Mouse (Mus musculus) heart, embryonic 10.5 days (tissue): ENCODE data around the gene Tspan4. TPM values are rescaled to one million over a fixed set of nuclear protein-coding genes. Genes with fewer than 3 reads are reported as not detected.

Source experiments
- DNase-seq: peaks from one replicate; pipeline ENCODE4 v3.0.0-alpha.2; 2017; ENCODE audit warnings: low spot score
- H3K27ac ChIP-seq: fragments of 300-500 bp; sonication (generic); 2 replicates; pipeline ENCODE4 v1.5.1; 2016; ENCODE audit warnings: mild to moderate bottlenecking
- H3K27me3 ChIP-seq: fragments of 300-500 bp; sonication (generic); 2 replicates; pipeline ENCODE4 v1.6.1; 2016; ENCODE audit warnings: mild to moderate bottlenecking; ENCODE audit not compliant: poor library complexity, insufficient read depth, severe bottlenecking
- H3K36me3 ChIP-seq: fragments of 300-500 bp; sonication (generic); 2 replicates; pipeline ENCODE4 v1.6.1; 2016; ENCODE audit warnings: mild to moderate bottlenecking, moderate library complexity
- H3K4me1 ChIP-seq: fragments of 300-500 bp; sonication (generic); 2 replicates; pipeline ENCODE4 v1.6.1; 2016; ENCODE audit warnings: mild to moderate bottlenecking
- H3K4me3 ChIP-seq: fragments of 300-500 bp; sonication (generic); 2 replicates; pipeline ENCODE4 v1.5.1; 2016; ENCODE audit warnings: mild to moderate bottlenecking, moderate library complexity
- H3K9me3 ChIP-seq: fragments of 300-500 bp; sonication (generic); 2 replicates; pipeline ENCODE4 v1.6.1; 2016; ENCODE audit warnings: mild to moderate bottlenecking, moderate library complexity
- WGBS: fragments of 180-500 bp; shearing (Covaris S2); methylation state at CpG from one replicate; pipeline ENCODE4 v1.1.7; 2016; 5-methylcytosine and 5-hydroxymethylcytosine counted together
- polyA plus RNA-seq: library from polyadenylated mRNA; unstranded; fragments of >200 nt; fragmentation: Nextera tagmentation; extraction: Ambion mirVana; gene quantifications from 2 replicates; pipeline ENCODE4 v1.2.1, GENCODE M21; 2016

Tspan4 gene
- polyA plus RNA-seq, 1 experiment from 2014 or later = 69.0 TPM

GRCm38 (mm10) chr7:141518296-141518695 lies 43.3 kb downstream of the Tspan4 start:
- H3K27me3 ChIP-seq = no peaks in the 10 kb centered on the region
- DNase-seq = no peak
- no peaks in the 10 kb centered on the region for H3K9me3 ChIP-seq
- WGBS = 90% methylated on average over 5 of the region's 5 CpGs
- no peak overlapping the region for H3K27ac ChIP-seq
- H3K4me3 ChIP-seq = no peak overlapping the region
- H3K36me3 ChIP-seq = peaks cover 35% of the 10 kb centered on the region
- H3K4me1 ChIP-seq = peaks cover 25% of the 10 kb centered on the region

GRCm38 (mm10) chr7:141518926-141519325 lies 43.9 kb downstream of the Tspan4 start:
- peak overlapping the region; percentile 56 for H3K27ac ChIP-seq
- H3K9me3 ChIP-seq = no peaks in the 10 kb centered on the region
- H3K4me3 ChIP-seq = no peak overlapping the region
- H3K4me1 ChIP-seq = peaks cover 26% of the 10 kb centered on the region
- no peak for DNase-seq
- peaks cover 29% of the 10 kb centered on the region for H3K36me3 ChIP-seq
- 33% methylated on average over 3 of the region's 3 CpGs for WGBS
- H3K27me3 ChIP-seq = no peaks in the 10 kb centered on the region

GRCm38 (mm10) chr7:141519795-141520194 lies 44.8 kb downstream of the Tspan4 start:
- Histone ChIP-seq H3K4me3 (no peak overlapping the region), H3K27ac (peak overlapping the region; percentile 56), H3K36me3 (peaks cover 26% of the 10 kb centered on the region; the same call in 1 of the 2 replicates), H3K4me1 (peaks cover 26% of the 10 kb centered on the region), H3K9me3 (no peaks in the 10 kb centered on the region), H3K27me3 (no peaks in the 10 kb centered on the region)
- no peak for DNase-seq
- WGBS = 65% methylated on average over 1 of the region's 1 CpGs

GRCm38 (mm10) chr7:141523007-141523406 lies 48.0 kb downstream of the Tspan4 start:
- Histone ChIP-seq H3K27ac (0 out of 2 replicates have a peak overlapping the region, but pooled peaks have one; percentile 7), H3K4me1 (peaks cover 22% of the 10 kb centered on the region), H3K36me3 (peaks cover 29% of the 10 kb centered on the region), H3K4me3 (no peak overlapping the region), H3K9me3 (no peaks in the 10 kb centered on the region), H3K27me3 (no peaks in the 10 kb centered on the region)
- WGBS = 44% methylated on average over 4 of the region's 4 CpGs
- DNase-seq = no peak

DNA sequence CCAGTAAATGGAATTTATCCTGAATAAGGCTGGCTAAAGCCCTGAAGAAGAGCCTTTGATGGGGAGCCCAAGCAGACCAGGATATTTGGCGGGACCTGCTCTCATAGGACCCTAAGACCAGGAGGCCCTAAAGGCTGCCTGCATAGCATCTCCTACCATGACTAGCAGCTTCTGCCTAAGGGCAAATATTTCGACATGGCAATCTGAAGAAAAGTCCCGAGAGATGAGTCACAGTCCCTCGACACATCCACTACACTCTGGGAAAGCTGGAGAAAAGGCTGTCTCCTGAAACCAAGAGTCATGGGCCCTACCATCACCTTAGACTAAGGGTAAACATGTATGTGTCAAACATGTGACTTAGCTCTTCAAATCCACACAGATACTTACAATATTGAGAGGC lies 49.2 kb downstream of the Tspan4 start:
- 85% methylated on average over 4 of the region's 4 CpGs for WGBS
- Histone ChIP-seq H3K4me1 (peaks cover 15% of the 10 kb centered on the region), H3K36me3 (peaks cover 40% of the 10 kb centered on the region), H3K4me3 (no peak overlapping the region), H3K27ac (no peak overlapping the region), H3K9me3 (no peaks in the 10 kb centered on the region), H3K27me3 (no peaks in the 10 kb centered on the region)
- no peak for DNase-seq

DNA sequence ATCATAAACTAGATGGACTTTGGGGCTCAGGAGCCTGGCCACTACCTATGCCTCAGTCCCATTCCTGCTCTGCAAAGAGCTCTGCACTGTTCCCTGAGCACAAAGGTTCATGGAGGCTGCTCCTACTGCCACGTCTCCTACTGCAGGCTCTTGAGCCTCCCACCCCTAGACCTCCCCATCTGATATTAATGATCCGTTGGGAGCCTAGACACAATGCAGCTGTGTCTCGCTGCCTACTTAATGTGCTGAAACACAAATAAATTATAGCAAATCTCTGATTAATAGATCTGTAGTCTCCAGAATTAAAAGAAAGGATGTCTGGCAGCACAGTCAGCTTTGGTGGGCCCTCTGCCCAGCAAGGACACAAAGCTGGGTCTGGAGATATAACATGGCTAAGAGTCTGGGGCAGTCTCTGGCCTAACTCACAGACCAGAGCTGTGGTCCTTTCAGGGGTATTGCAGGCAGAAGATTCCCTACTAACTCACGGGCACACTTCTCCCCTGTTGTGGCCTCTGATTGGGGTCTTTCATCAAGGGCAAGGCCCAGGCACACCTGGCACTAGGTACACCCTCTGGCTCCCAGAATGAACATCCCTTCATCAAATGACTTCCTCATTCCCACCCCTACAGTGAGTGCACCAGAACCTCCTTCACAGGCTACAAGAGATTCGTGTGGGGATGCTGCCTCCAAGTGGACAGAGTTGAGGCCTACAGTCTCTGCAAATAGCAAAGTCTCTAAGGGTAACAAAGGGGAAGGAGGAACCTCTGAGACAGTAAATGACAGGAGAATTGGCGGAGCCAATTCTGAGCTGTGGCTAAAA lies 49.9 kb downstream of the Tspan4 start:
- Histone ChIP-seq H3K4me1 (peaks cover 8% of the 10 kb centered on the region; the same call in 1 of the 2 replicates), H3K4me3 (no peak overlapping the region), H3K9me3 (no peaks in the 10 kb centered on the region), H3K36me3 (peaks cover 46% of the 10 kb centered on the region), H3K27me3 (no peaks in the 10 kb centered on the region), H3K27ac (0 out of 2 replicates have a peak overlapping the region, but pooled peaks have one; percentile 2)
- DNase-seq = peak; percentile 89
- WGBS = 59% methylated on average over 6 of the region's 6 CpGs

DNA sequence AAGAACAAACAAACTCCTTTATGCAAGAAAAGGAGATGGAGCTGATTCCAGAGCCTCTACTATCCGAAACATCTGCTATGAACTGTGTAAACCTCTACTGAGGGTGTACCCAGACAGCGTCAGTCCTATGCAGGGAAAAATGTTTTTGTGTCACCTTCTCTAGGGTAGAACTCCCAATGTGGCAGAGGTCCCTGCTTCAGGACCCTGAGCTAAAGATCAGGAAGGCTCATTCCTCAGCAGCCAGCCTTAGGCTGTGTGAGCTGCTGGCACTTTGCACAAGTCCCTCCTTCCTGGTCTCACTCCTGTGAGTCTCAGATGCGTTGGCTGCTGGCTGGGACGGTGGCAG lies 50.5 kb downstream of the Tspan4 start:
- DNase-seq = peak; percentile 72
- Histone ChIP-seq H3K4me3 (no peak overlapping the region), H3K9me3 (no peaks in the 10 kb centered on the region), H3K4me1 (0 out of 2 replicates have a peak, but pooled peaks cover 4% of the 10 kb centered on the region), H3K27me3 (no peaks in the 10 kb centered on the region), H3K36me3 (peaks cover 52% of the 10 kb centered on the region), H3K27ac (0 out of 2 replicates have a peak overlapping the region, but pooled peaks have one; percentile 2)
- 85% methylated on average over 4 of the region's 4 CpGs for WGBS

DNA sequence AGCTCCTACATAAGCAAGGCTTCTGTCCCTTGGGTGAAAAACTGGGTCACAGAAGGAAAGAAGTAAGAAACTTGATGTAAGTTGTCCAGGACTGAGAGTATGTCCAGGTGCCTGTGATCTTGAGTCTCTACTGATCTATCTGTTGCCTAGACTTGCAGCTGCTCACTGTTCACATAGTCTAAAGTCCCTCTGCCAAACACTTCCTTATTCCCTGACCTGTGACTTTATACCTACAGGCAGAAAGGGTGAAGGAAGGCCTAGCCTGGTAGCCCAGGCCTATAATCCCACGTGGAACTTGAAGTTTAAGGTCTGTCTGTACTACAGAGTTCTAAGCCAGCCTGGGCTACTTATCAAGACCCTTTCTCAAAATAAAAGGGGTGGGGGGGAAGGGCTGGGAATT lies 60.5 kb downstream of the Tspan4 start:
- 67% methylated on average over 1 of the region's 1 CpGs for WGBS

DNA sequence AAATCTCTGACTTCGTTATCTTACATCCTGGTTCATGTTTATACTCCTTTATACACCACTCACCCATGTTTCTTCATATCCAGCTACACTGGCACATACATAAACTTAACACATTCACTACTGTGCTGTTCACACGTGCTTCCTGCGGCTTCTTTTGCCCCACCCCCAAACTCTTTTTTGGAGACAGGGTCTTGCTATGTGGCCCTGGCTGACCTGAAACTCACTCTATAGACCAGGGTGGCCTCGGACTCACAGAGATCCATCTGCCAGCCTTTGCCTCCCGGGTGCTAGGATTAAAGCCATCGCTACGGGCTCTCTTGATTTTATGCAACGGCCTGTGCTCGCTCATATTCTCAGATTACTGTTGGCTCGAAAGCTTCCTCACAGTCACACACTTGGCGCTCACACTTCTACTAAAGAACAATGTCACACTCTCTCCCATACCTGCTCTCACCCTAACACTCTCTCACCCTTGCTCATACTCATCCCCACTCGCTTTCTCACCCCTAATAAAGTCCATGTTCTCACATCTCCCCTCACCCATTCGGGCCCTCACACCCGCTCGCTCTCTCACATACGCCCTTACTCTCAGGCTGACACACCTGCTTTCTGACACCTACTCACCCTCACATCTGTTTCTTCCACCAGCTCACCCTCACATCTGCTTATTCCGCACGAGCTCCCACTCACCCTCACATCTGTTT lies 64.0 kb downstream of the Tspan4 start:
- Histone ChIP-seq H3K4me3 (peak overlapping the region; percentile 91), H3K27me3 (no peaks in the 10 kb centered on the region), H3K4me1 (peaks cover 23% of the 10 kb centered on the region), H3K36me3 (no peaks in the 10 kb centered on the region), H3K9me3 (no peaks in the 10 kb centered on the region), H3K27ac (peak overlapping the region; percentile 93)
- DNase-seq = no peak
- 13% methylated on average over 18 of the region's 18 CpGs for WGBS

More for the DNA sequence above, 60.5 kb downstream of the Tspan4 start:
- no peaks in the 10 kb centered on the region for H3K27me3 ChIP-seq
- no peaks in the 10 kb centered on the region for H3K9me3 ChIP-seq
- no peak overlapping the region for H3K27ac ChIP-seq
- H3K4me3 ChIP-seq = no peak overlapping the region
- H3K36me3 ChIP-seq = peaks cover 5% of the 10 kb centered on the region; the same call in 1 of the 2 replicates
- DNase-seq = no peak
- peaks cover 20% of the 10 kb centered on the region for H3K4me1 ChIP-seq

DNA sequence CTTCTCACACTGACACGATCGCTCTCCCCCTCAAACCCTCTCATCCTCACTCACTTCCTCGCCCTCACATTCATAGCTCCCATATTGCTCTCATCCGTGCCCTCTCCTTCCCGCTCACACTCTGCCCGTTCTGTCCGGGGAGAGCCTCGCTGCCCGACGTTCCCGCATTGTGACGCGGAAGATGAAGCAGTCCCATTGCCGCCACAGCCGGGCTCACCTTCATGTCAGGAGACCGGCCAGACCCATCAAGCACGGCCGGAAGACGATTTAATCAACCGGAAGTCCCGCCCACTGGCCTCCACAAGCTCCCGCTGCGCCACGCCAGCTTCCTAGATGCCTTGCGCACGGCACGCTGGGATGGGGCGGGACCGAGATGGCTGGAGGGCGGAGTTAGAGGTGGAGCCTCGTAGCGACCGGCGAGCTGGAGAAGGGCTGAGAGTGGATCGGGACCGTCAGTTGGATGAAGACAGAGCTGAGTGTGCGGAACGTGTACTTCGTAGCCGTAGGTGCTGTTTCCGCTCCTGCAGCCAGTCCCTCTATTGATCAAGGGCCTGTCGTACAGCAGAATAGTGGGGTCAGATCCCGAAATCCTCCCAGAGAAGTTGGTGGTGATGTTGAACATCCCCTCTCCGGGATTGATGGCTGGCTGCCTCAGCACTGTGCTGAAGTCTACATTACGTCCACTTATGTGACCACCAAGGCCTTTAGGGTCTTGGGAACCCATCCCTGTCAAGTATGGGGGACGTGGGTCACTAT lies 64.7 kb downstream of the Tspan4 start, which contains the start of gene Chid1:
Gene Chid1, minus strand, starts transcription at position 302 of the 756 bp plus-strand sequence.
- peak; percentile 99 for DNase-seq
- no peaks in the 10 kb centered on the region for H3K27me3 ChIP-seq
- no peaks in the 10 kb centered on the region for H3K36me3 ChIP-seq
- WGBS = 1% methylated on average over 46 of the region's 46 CpGs
- peaks cover 20% of the 10 kb centered on the region for H3K4me1 ChIP-seq
- peak within 1 kb of the TSS; percentile 91 for H3K4me3 ChIP-seq
- H3K9me3 ChIP-seq = no peaks in the 10 kb centered on the region
- H3K27ac ChIP-seq = peak within 1 kb of the TSS; percentile 93

DNA sequence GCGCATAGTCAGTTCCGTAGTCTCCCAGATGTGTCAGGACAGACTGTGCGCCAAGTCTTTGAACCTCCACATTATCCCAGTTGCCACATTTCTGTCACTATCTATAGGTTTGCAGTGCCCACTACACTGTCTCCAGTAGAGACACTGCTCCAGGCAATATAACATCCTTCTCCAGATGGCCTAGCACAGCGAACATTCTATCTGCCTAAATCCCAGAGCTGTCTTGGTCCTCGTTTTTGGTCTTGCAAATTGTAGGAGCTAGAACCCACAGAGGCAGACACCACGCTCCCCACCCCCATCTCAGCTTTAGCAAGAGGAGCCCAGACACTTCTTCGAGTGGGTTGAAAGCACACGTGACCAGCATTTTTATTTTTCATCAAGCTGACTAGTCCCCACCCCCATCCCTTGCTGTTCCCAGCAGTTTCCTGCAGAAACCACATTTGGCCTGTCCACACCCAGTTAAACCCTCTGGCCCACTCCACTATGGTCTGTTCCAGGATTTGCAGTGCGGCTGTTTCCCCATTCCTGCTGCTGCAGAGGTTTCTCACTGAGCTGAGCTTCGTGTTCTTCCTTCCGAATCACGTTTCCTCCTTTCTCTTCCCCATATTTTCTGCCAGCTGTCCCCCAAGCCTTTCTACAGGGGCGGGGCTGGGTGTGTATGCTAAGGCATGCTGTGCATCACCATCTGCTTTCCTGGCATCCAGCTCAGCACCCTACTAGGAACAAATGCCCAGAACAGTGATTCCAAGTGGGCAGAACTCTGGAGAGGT lies 65.5 kb downstream of the Tspan4 start:
- peaks cover 19% of the 10 kb centered on the region for H3K4me1 ChIP-seq
- H3K9me3 ChIP-seq = no peaks in the 10 kb centered on the region
- 56% methylated on average over 13 of the region's 13 CpGs for WGBS
- H3K36me3 ChIP-seq = no peaks in the 10 kb centered on the region
- H3K27ac ChIP-seq = peak overlapping the region; percentile 93
- DNase-seq = no peak
- H3K27me3 ChIP-seq = no peaks in the 10 kb centered on the region
- peak overlapping the region; percentile 91 for H3K4me3 ChIP-seq

- Histone ChIP-seq H3K4me3 (no peak overlapping the region), H3K9me3 (no peaks in the 10 kb centered on the region), H3K27ac (no peak overlapping the region), H3K36me3 (no peaks in the 10 kb centered on the region), H3K27me3 (no peaks in the 10 kb centered on the region), H3K4me1 (peaks cover 19% of the 10 kb centered on the region)
- DNase-seq = no peak
- WGBS = 83% methylated on average over 4 of the region's 4 CpGs
Measured at GRCm38 (mm10) chr7:141541681-141542080, 66.6 kb downstream of the Tspan4 start.
